Mouse (Mus musculus) megakaryocyte-erythroid progenitor cell, adult 5-6 weeks (primary cell): ENCODE measurements around the gene 4930455H04Rik. TPM values are rescaled to one million over a fixed set of nuclear protein-coding genes. Genes with fewer than 3 reads are reported as not detected.

Experiments used
- ATAC-seq: replicated peaks from 2 replicates; pipeline ENCODE4 v1.8.0; 2016; ENCODE audit warnings: mild to moderate bottlenecking, inconsistent platforms; ENCODE audit not compliant: severe bottlenecking, poor library complexity, low FRiP score, low TSS enrichment
- total RNA-seq, 2 experiments: library from RNA; stranded (forward) in 1 of 2; stranded (reverse) in 1 of 2; fragments of 200-1000, 215-1000 nt in 1 of 2; fragments of >200 nt in 1 of 2; fragmentation: Nextera tagmentation in 1 of 2; gene quantifications; 2 replicates each; pipeline ENCODE4 v1.2.3; 2014 to 2017

The 4930455H04Rik gene
- total RNA-seq (2014; fragmentation: Nextera tagmentation), result not detected in 2 replicates
- not detected in 2 replicates for total RNA-seq (2017)

DNA sequence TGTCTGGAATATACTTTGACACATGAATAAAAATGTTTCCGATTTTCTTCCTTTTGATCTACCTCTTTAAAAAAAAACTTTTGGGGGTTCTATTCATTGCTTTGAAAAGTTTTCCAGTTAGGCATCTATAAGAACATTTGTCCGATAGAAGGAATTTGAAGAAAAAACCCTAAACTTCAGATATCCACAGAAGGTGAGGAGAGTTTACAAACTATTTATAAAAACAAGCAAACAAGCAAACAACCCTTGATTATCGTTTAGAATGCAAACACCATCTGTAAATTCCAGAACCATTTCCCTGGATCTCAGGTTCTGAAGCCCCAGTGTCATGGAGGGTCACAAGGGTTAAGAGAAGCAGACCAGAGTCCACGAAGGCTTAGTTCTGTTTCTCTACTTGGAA, at the start of gene 4930455H04Rik:
Gene 4930455H04Rik, plus strand, starts transcription at position 301 of the 400 bp plus-strand sequence.
- ATAC-seq, result no peak

DNA sequence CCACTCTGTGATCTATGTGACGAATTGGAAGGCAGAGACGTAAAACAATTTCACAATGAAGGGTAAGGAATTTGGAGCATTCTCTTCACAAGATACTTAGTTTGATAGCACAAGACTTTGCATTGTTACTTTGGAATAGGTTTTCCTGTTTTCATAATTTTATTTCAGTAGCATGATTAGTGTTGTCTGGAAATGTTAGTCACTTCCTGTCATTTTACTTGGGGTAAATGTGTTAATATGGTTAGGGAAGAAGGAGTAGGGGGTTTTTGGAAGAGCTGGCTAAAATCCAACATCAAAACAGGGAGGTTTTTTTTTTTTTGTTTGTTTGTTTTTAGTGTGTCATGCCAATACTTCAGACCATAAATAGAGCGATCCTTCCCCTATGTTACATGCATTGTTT, 46.5 kb upstream of the 4930455H04Rik start:
- no peak for ATAC-seq

DNA sequence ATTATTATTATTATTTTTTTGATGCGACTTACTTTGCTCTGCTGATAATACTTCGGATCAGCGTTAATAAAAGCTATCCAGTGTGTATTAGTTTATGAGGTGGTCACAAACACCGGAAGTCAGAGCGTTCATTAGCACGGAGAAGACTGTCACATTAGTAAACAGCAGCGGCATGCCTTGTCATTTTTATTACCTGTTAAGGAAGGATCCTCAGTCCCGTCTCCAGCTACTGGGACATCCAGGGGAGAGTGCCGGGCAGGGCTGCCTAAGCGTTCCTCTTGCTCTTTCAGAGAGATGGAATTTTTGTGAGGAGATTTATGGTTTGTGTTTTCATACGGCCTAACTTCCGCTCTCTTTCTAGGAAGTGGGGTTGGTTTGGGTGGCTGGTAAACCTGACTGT, 45.0 kb upstream of the 4930455H04Rik start:
- ATAC-seq, result no peak

DNA sequence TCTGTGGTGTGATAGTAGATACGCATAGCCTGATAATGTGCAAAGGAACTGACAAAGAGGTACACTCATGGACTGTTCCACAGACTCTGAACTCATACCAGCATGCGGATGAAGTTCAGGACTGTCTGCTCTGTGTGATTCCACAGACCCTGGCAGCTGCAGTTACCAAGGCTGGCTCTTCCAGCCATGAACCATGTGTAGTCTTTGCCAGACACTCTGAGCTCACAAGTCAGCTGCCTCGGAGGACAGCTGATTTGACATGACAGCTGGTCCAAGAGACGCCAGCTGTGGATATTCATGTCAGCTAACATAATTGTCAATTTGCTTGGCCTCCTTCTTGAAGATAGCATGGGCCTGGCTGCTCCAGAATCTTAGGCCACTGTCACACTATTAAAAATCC, 39.1 kb upstream of the 4930455H04Rik start:
- no peak for ATAC-seq

DNA sequence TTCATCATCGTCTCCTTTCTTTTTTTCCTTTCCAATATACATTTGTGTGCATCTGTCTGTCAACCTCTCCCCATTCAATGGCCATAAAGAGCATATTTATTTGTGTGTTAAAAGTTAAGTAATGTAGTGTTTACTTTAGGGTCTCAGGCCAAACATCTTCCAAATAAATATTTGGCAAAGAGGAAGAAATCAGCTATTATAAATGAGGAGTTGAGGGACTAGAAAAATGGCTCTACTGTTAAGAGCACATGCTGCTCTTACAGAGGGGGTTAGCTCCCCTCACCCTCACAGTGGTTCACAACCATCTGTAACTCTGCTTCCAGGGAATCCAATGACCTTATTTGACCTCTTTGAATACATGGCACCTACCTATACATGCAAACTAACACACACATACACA, 34.9 kb upstream of the 4930455H04Rik start:
- ATAC-seq, result no peak

DNA sequence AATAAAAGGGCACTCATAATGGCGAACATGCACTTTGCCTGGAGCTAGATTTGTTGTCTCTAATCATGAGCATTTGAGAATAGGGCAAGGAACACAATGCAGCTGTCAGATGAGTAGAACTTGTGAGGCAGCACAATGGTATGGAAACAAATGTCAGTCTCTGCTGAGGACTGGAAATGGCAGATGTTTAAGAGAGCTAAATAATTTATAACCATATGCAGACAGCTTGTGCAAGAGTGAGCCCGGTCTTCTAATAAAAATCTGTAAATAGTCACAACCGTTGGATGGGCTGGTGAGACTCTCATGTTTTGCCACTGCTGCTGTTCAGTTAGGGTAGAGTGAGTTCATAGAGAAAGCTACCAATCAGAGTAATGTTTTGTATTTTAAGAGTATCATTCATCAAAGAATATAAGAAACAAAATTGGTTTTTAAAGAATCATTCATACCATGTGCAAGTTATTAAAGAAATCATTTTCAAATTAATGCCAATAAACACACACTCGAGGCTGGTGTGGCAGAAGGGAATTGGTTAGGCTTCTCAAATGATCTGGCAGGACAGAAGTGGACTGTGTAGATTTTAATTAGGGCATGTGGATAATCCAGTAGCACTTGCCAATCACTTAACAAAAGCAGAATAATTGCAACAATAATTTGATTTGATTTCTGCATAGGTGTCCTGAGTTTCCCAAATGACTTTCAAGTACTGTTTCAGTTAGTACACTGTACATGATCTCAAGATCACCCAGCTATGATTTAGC, 31.0 kb upstream of the 4930455H04Rik start:
- ATAC-seq, result no peak

DNA sequence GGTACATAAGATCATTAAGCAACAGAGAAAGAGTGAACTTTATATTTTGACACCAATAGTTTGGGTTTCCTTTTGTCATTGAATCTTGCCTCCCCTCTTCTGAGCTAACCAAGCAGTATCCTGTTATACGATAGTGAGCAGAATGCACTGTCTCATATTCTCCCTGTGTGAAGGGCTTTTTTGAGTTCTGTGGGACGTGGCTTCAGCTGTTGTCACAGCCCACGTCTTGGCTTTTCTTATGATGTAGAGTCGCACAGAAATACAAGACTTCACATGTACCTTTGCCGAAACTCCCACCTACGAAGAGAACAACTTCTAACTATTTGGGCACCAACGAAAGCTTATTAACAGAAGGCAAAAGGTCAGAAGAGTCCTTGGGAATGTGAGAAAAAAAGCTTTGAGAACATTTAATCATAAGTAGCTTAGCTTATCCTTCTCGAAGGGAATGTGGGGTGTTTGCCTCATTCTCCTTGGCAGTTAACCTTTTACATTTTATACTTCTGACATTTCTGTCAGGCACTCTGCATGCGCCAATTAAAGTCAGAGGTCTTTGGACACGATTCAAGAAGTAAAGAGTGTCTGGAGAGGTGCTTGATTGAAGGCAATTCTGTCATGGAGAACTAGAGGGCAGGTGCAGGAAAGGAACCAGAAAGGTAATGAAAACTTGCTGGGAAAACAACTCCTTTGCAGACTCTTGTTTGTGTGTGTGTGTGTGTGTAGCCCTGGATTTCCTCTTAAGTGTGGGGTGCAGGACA, 27.1 kb upstream of the 4930455H04Rik start:
- ATAC-seq, result no peak

DNA sequence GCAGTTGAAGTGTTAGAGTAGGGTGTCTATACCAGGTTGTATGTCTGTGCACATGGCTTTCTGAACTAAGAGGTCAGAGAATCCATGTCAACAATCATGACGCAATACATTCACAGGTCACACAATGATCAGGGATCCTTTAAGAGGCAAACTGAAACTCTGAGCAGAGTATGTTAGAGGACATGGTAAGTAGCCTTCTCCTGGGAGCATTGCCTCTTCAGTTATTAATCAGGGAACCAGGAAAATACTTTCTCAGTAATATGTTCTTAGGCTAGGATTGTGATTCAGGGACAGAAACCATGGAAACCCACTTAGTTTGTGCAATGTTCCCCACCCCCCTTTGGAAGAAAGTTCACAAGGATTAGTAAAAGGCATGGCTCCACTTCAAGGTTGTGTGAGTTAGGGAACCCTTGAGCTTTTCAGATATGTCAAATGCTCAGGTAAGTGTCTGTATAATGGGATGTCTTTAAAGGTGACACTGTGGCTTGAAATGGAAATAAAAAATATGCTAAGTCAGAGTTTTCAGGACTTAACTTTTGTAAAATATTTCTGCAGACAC, 26.4 kb upstream of the 4930455H04Rik start:
- no peak for ATAC-seq

DNA sequence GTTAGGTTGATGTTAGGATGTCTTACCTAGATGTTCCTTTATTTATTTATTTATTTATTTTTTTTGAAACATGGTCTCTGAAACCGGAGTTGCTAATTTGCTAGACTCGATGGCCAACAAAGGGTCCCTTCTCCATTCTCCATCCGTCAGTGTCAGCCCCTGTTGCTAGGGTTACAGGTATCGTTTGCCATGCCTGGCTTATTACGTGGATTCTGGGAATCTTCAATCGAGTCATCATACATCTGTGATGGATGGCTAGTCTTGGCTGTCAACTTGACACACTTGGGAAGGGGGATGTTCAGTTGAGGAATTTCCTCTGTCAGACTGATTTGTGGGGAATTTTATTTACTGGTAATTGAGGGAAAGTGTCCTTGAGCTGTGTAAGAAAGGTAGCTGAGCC, 25.3 kb upstream of the 4930455H04Rik start:
- ATAC-seq, result no peak

DNA sequence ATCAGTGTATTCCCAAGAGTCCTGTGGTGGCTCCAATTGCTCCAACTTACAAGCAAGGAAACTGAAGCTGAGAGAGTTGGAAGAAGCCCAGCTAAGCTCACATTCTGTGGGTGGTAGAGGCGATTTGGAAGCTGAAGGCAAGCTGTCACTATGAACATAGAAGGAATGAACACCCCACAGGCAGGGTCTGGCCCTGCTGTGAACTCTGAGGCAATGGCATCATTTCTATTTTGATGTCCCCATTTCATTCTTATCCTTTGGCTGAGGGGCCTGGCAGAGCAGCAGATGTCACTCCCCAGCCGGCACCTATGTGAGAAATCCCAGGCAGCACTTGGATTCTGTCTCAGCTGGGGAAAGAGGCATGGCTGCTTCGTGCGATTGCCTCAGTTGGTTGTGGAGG, 24.6 kb upstream of the 4930455H04Rik start:
- ATAC-seq, result no peak

DNA sequence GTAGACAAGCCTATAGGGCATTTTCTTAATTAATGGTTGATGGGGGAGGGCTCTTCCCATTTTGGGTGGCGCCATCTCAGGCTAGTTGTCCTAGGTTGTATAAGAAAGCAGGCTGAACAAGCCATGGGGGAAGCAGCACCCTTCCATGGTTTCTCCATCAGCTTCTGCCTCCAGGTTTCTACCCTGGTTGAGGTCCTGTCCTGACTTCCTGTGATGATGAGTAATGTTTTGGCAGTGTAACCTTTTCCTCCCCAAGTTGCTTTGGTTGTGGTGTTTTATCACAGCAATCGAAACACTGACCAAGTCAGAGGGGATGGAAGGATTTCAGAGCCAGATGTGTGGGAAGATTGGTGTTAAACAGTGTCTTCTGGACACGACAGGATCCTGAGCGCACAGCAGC, 21.6 kb upstream of the 4930455H04Rik start:
- ATAC-seq, result no peak

DNA sequence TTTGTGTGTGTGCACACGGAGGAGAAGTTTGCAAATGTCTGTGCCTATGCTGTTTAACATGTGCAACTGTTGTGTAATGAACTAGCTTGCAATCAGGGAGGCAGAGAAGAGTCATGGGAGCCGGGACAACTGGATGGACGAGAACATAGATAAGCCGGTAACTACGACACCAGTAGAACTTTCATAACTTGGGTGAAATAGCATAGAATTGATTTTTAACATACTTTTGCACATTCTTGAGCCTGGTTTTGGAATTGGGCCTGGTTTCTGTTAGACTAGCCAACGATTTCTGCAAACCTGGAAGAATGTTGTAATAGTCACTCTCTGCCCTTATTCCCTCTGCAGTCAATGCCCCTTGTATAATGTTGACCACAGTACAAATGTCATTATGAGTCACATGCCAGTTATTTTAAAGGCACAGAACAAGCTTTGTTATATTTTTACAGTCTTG, 17.4 kb upstream of the 4930455H04Rik start:
- ATAC-seq, result no peak

DNA sequence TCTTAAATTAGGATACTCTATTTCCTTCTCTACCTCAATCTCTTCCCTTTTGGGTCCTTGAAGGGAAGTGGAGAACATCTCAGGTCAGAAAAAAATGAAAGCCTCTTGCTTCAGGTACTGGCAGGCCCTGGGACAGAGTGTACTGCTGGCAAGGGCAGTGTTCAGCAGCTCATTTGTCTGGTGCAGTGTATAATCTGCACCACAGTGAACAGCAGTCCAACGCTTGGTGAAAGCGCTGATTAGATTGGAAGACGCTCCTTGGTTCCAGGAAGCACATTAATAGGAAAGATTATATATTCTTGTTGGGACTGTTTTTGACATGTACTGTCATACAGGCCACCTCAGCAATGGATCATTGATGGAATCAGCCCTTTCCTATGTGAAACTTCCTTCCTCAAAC, 16.6 kb upstream of the 4930455H04Rik start:
- ATAC-seq, result no peak

DNA sequence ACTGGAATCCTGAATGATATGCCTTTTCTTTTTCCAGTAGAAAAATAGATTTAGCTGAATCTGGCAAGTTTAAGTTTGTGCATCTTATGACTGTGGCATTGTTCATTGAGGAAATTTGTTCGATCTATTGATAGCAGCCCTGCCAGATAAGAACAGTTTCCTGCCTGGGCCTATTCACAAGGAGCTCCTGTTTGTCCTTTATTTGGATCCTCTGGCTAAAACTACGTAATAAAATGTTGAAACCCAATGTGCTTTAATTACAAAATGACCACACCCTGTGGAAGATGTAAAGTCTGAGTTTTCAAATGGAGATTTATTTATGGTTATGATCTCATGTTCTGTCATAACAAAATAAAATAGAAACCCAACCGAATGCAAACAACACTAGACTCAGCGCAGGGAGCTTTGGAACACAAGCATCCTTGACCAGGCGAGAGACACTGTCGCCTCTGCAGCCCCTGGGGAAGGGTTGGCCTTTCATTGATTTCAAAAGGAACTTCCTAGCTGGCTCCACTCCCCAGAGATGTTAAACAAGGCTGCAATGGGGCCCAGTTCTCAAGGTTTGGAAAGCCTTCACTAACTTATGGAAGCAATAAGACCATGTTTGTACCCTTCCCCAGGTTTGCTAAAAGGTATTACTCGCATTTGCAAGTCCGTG, 15.7 kb upstream of the 4930455H04Rik start:
- ATAC-seq, result no peak

DNA sequence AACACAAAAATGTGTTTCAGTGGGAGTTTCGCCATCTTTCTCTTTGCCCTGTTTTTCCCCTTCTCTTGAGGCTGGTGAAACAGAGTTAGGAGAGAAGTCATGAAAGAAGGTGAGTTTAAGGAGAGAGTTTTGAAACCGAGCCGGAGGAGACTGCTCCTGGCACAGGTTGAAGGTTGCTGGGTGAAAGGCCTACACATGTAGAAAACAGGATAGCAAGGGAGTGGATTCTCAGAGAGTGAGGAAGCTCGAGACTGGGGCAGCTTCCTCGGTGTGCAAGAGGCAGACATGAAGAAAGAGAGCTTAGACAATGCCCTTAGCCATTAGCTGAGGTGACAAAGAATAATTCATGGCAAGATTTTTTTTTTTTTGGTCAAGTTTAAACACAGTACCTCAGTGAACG, 14.7 kb upstream of the 4930455H04Rik start:
- ATAC-seq, result no peak

DNA sequence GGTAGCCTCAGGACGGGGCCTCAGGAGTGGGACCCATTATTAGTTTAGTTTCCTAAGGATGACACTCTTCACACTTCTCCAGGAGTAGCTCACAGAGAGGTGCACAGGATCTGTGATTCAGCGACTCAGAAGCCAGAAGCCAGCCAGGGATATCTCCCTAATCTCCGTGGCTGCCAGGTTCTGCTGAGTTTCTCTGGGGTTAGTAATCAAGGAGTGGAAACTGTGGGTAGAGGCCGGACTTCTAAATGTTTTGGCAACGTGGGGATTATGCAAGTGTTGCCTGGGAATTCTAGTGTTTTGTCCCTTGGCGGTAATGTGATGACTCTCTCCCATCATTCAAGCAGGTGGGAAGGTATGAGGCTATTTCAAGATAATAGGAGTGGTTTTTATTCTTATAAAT, 13.0 kb upstream of the 4930455H04Rik start:
- no peak for ATAC-seq

DNA sequence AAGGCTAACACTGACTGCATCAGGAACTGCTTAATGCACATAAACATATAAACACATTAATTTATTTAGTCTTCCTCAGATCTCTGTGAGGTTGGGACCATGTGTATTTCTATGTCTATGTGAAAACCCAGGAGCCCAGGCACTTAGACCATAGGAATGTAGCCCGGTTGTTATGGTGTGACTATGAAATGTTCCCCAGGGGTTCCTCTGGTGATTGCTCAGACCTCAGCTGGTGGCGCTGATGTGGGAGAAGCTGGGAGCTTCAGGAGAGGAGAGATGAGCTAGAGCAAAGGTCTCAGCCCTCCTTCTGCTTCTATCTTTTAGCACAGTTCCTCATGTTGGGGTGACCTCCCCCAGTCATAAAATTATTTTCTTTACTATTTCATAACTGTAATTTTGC, 7.7 kb upstream of the 4930455H04Rik start:
- ATAC-seq, result no peak

DNA sequence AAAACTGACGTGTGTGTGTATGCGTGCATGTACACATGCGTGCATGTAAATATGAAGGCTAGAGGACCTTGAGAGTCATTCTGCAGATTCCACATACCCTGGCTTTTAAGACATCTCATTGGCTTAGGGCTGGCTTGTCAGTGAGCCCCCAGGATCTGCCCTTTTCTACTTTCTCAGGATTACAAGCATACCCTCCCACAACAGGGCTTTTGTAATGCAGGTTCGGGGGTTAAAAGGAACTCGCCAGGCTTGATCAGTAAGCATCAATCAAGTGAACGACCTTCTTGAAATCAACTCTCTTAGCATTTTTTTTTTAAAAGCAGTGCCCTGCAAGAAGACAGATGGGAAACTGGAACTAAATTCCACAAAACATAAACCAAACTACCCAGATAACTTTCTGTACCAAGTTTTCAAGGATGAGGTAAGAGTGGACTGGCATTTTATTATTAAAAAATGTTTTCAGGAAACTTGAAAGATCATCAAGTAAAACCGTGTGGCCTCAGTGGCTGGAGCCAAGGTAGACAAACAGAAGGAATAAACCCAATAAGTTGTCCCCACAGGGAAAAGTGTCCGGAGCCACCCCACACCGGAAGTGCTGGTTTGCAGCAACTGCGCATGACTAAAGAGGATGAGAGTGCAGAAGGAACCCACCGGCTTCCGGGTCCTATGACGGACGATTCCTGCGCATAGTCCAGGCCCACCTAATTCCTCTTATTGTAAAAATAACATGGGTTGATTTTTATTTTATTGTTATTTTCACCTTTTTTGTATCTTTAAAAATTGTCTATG, 6.5 kb upstream of the 4930455H04Rik start:
- no peak for ATAC-seq

DNA sequence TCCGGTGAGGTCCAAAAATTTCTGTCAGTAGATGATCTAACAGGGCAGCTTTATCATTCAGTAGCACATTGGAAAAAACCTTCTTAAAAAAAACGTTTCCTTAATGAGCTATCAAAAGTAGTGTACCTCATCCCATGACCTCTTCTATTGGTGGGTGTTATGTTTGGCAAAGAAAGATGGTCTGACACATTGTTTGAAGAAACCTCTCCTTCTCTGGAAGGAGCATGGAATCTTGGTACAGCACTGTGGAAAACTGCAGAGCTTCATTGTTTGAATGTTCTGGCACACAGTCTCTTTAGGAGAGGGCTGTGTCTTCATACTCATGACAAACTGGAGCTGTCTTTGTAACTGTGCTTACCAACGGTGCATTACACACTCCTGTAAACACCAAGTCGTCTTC, 4.9 kb upstream of the 4930455H04Rik start:
- no peak for ATAC-seq
